Mouse (Mus musculus): ENCODE data around the gene Zfp628. TPM values are rescaled to one million over a fixed set of nuclear protein-coding genes. Genes with fewer than 3 reads are reported as not detected.
"Not testable (repeated sequence)": the region's sequence is repeated elsewhere in the genome, so short reads cannot be mapped to it uniquely, and the experiment has no call there.

Zfp628 gene
- 10 to 100 TPM; 13.4 to 14.3 TPM for total RNA-seq (2021)

DNA sequence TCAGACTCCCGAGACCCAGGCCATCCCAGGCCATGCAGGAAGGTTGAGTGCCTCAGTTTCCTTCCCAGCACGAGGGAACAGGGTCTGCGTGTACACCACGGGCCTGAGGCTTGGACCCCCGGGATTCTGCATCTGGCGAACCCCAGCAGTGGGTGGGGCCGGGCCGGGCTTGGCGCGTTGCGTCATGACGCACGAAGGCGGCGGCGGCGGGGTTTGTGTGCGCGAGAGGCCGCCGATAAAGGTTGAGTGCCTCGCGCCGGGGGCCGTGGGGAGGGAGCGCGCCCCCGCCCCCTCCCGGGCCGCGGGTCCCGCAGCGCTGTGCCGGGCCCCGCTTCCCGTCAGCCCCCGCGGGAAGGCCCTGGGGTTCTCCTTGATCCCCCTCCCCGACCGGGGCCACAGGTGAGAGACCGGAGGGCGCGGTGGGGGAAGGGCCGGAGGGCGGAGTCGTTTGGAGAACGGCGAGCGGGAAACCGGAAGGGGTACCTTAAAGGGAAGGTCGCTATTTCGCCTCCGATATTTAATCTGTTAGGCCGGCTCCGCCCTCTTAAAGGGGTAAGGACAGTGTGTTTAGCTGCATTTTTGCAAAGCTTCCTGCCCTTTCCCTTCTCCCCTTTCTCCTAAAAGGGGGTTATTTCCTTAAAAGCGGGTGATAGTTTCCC lies at the start of gene Zfp628:
Gene Zfp628 (plus strand): TSS at position 211 of the 659 bp plus-strand sequence.
- peak; percentile 90 to 97 for DNase-seq (ENCODE audit: extremely low spot score in 1 of 2, low spot score in 1 of 2)

- DNase-seq (ENCODE audit: extremely low spot score in 1 of 2, low spot score in 1 of 2) = peak; percentile 78 to 90
Measured at GRCm38 (mm10) chr7:4865579-4866493, 49.2 kb upstream of the Zfp628 start.

DNA sequence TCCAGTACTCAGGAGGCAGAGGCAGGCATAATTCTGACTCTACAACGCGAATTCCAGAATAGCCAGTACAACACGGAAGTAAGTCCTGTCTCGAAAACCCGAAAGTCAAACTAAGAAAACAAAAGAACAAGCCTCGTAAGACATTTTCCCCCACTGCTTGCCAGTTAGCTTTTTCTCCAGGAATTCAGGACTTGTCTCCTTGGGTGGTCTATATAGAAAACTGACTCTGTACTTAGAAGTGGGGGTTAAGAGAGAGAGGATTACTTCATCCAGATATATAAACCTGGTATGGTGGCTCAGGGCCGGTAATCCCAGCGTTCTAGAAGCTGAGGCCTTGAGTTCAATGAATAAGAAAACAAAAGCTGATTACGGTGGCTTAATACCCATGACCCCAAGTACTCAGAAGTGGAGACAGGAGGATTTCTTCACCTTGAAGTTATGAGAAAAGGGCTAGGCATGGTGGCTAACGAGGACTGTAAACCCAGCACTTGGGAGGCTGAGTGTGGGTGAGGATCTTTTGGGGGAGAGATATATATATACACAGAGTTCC lies 48.3 kb upstream of the Zfp628 start:
- no peak for DNase-seq (ENCODE audit: extremely low spot score in 1 of 2, low spot score in 1 of 2)

DNA sequence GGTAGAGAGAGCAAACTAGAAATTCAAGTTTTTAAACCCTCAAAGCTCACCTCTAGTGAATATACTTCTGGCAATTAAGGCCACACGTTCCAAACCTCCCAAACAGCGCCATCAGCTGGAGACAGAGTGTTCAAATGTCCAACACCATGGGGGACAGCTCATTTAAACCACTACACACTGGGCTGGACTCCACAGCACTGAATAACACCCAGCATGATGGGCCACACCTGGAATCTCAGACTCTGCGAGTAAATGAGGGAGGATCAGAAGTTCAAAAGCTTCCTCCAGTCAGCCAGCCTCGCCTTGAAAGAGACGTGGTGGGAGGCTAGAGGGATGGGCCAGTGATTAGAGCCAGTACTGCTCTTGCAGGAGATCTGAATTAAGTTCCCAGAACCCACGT lies 44.9 kb upstream of the Zfp628 start, which contains the start of gene Isoc2b:
Gene Isoc2b (minus strand): TSS at position 126 of the 400 bp plus-strand sequence.
- DNase-seq (ENCODE audit: extremely low spot score in 1 of 2, low spot score in 1 of 2) = no peak

- DNase-seq (ENCODE audit: extremely low spot score in 1 of 2, low spot score in 1 of 2) = peak; percentile 61 to 62
Measured at GRCm38 (mm10) chr7:4876753-4877221, 38.2 kb upstream of the Zfp628 start, which contains the start of gene Isoc2a. Gene Isoc2a (plus strand): TSS chr7:4877153.

DNA sequence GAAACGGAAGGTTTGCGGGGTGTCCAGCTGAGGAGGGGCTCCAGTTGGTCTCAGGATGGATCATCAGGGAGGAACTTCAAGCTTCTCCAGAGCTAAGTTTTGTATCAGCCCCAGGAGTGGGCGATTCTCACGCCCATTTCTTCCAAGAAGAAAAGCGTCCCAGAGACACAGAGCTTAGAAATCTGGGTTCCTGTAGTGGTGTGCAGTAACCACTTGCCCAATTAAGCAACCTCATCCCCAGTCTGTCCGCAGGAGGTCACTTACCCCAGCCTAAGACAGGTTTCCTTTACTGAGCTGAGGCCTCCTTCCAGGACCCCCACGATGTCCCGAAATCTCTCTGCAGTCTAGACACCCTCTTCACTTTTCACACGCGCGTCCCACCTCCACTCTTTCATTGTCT lies 37.8 kb upstream of the Zfp628 start:
- no peak for DNase-seq (ENCODE audit: extremely low spot score in 1 of 2, low spot score in 1 of 2)

GRCm38 (mm10) chr7:4878186-4878585 lies 36.8 kb upstream of the Zfp628 start:
- no peak for DNase-seq (ENCODE audit: extremely low spot score in 1 of 2, low spot score in 1 of 2)

- DNase-seq (ENCODE audit: extremely low spot score in 1 of 2, low spot score in 1 of 2) = not testable (repeated sequence)
Measured at GRCm38 (mm10) chr7:4879036-4879435, 36.0 kb upstream of the Zfp628 start.

DNA sequence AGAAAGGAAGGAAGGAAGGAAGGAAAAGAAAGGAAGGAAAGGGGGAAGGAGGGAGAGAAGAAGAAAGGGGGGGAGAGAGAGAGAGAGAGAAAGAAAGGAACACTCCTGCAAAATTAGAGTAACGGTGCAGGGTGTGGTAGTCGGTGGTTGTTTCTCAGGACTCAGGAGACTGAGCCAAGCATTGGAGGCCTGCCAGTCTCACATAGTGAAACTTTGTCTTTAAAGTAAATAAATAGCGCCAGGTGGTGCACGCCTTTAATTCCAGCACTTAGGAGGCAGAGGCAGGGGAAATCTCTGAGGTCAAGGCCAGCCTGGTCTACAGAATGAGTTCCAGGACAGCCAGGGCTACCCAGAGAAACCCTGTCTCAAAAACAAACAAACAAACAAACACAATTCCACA lies 28.3 kb upstream of the Zfp628 start:
- no peak for DNase-seq (ENCODE audit: extremely low spot score in 1 of 2, low spot score in 1 of 2)

DNA sequence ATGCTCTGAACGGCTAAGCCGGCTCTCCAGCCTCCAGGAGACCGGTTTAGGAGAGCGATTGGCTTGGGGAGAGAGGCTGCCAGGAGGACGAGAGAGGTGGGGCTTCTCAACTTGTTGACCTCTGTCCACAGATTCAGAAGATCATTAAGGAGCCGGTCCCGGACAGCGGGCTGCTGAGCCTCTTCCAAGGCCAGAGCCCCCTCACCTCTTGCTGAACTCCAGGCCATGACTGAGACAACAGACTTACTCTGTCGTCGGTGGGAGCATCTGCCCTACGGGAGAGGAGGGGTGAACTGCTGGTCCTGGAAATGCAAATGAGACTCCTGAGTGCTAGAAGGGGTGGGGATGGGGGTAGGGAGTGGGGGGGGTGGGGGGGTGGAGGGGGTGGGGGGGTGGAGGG lies 19.8 kb upstream of the Zfp628 start:
- DNase-seq (ENCODE audit: extremely low spot score in 1 of 2, low spot score in 1 of 2) = no peak

- DNase-seq (ENCODE audit: extremely low spot score in 1 of 2, low spot score in 1 of 2) = no peak
Measured at GRCm38 (mm10) chr7:4898851-4899648, 16.0 kb upstream of the Zfp628 start.

GRCm38 (mm10) chr7:4899649-4900522 lies 15.1 kb upstream of the Zfp628 start:
- DNase-seq (ENCODE audit: extremely low spot score in 1 of 2, low spot score in 1 of 2) = no peak

GRCm38 (mm10) chr7:4900523-4900851 lies 14.5 kb upstream of the Zfp628 start:
- no peak for DNase-seq (ENCODE audit: extremely low spot score in 1 of 2, low spot score in 1 of 2)

DNA sequence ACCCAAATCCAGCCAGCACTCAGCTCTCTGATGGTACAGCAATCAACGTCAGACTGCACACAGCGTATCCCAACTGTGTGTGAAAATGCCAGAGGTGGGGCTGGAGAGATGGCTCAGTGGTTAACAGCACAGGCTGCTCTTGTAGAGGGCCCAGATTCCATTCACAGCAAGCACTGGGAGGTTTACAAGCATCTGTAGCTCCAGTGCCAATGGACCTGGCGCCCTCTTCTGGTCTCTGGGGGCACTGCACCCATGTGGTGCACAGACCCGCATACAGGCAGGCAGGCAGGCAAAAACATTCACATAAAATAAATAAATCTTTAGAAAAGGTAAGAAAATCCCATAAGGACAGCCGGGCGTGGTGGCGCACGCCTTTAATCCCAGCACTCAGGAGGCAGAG lies 13.8 kb upstream of the Zfp628 start:
- no peak for DNase-seq (ENCODE audit: extremely low spot score in 1 of 2, low spot score in 1 of 2)

DNA sequence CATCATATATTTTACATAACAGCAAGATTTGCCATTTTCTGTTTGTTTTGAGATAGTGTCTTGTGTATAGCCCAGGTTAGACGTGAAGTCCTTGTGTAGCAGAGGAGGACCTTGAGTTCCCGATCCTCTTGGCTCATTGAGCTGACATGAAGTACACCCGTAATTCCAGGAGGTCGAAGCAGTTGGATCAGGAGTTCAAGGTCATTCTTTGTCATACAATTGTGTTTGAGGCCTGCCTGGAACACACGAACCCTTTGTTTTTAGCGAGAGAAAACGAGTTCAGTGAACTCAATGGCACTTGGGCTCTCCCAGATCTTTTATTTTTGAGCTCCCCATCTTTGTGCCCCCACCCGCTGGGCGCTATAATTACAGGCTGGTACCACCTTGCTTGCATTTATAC lies 12.6 kb upstream of the Zfp628 start:
- no peak for DNase-seq (ENCODE audit: extremely low spot score in 1 of 2, low spot score in 1 of 2)

GRCm38 (mm10) chr7:4906466-4906950 lies 8.5 kb upstream of the Zfp628 start, which contains the start of gene Gm36210:
Gene Gm36210 (minus strand): TSS chr7:4906516.
- DNase-seq (ENCODE audit: extremely low spot score in 1 of 2, low spot score in 1 of 2) = no peak

- DNase-seq (ENCODE audit: extremely low spot score in 1 of 2, low spot score in 1 of 2) = peak in 1 of 2 experiments; percentile 79
Measured at GRCm38 (mm10) chr7:4911561-4911960, 3.5 kb upstream of the Zfp628 start.

DNA sequence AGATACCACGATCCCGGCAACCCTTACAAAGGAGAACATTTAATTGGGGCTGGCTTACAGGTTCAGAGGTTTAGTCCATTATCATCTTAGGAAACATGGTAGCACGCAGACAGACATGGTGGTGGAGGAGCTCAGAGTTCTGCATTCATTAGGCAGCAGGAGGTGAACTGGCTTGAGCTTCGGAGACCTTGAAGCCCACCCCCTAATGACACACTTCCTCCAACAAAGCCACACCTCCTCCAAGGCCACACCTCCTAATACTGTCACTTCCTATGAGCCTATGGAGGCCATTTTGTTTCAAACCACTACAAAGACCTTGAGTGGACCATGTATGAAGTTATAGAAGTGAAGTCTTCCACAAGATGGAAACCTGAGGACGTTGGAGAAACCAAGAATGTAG lies 2.8 kb upstream of the Zfp628 start:
- DNase-seq (ENCODE audit: extremely low spot score in 1 of 2, low spot score in 1 of 2) = no peak
